In genomic region chr13:99188625-99189024, GRCm38 (mm10) we compare ENCODE assay signal across 13 mouse cellular contexts. TPM values are rescaled to one million over a fixed set of nuclear protein-coding genes. Genes with fewer than 3 reads are reported as not detected.
DNase-seq lines count a peak whose midpoint lies in the region; ATAC-seq lines count a peak whose summit lies in the region.
"Had no signal": no experiment of that assay in that cellular context is flagged by ENCODE, and none has a peak within 500 bp of the region (broad histone marks: within the 10 kb centered on the region; RNA-seq: fewer than 3 reads in every experiment).

No protein-coding gene starts in this region.

- no peaks in the 10 kb centered on the region for H3K36me3 ChIP-seq in hindbrain, embryonic 16.5 days (ENCODE audit: control insufficient read depth, insufficient read depth, low read length)
- no peaks in the 10 kb centered on the region for H3K36me3 ChIP-seq in hindbrain, embryonic 10.5 days
- no peaks in the 10 kb centered on the region for H3K36me3 ChIP-seq in midbrain, embryonic 14.5 days (ENCODE audit: control insufficient read depth, insufficient read depth, low read length)
- no peaks in the 10 kb centered on the region for H3K36me3 ChIP-seq in midbrain, embryonic 11.5 days (ENCODE audit: control insufficient read depth, insufficient read depth, low read length)
- H3K36me3 ChIP-seq: heart, embryonic 10.5 days; neural tube, embryonic 12.5 days had no signal

- no peak overlapping the region for H3K27ac ChIP-seq in hindbrain, embryonic 16.5 days (ENCODE audit: low read depth, low read length)
- H3K27ac ChIP-seq in hindbrain, embryonic 10.5 days = no peak overlapping the region
- no peak overlapping the region for H3K27ac ChIP-seq in midbrain, embryonic 14.5 days (replicated peaks; ENCODE audit: low read depth, low read length)
- no peak overlapping the region for H3K27ac ChIP-seq in midbrain, embryonic 11.5 days (ENCODE audit: low read depth, low read length)
- H3K27ac ChIP-seq in brown adipose tissue, adult 24 weeks (replicated peaks; ENCODE audit: low read depth, low read length) = peak overlapping the region; percentile 99
- H3K27ac ChIP-seq: heart, embryonic 10.5 days; neural tube, embryonic 12.5 days had no signal

- H3K4me3 ChIP-seq in hindbrain, embryonic 16.5 days (ENCODE audit: low read length) = no peak overlapping the region
- no peak overlapping the region for H3K4me3 ChIP-seq in hindbrain, embryonic 10.5 days
- no peak overlapping the region for H3K4me3 ChIP-seq in midbrain, embryonic 14.5 days (replicated peaks; ENCODE audit: low read depth, low read length)
- no peak overlapping the region for H3K4me3 ChIP-seq in midbrain, embryonic 11.5 days (ENCODE audit: low read depth, low read length)
- peak overlapping the region; percentile 80 for H3K4me3 ChIP-seq in brown adipose tissue, adult 24 weeks (ENCODE audit: insufficient read depth, low read depth, low read length)
- H3K4me3 ChIP-seq: heart, embryonic 10.5 days; neural tube, embryonic 12.5 days had no signal

- no peak overlapping the region for H3K4me2 ChIP-seq in hindbrain, embryonic 16.5 days (ENCODE audit: low read length)
- no peak overlapping the region for H3K4me2 ChIP-seq in midbrain, embryonic 14.5 days (ENCODE audit: low read length)
- no peak overlapping the region for H3K4me2 ChIP-seq in midbrain, embryonic 11.5 days
- H3K4me2 ChIP-seq: neural tube, embryonic 12.5 days had no signal

- no peaks in the 10 kb centered on the region for H3K27me3 ChIP-seq in hindbrain, embryonic 16.5 days (replicated peaks; ENCODE audit: control insufficient read depth, insufficient read depth, low read length)
- H3K27me3 ChIP-seq in hindbrain, embryonic 10.5 days (ENCODE audit: insufficient read depth, poor library complexity, severe bottlenecking) = no peaks in the 10 kb centered on the region
- H3K27me3 ChIP-seq in midbrain, embryonic 14.5 days (ENCODE audit: control insufficient read depth, insufficient read depth, low read length) = no peaks in the 10 kb centered on the region
- H3K27me3 ChIP-seq in midbrain, embryonic 11.5 days (ENCODE audit: control insufficient read depth, insufficient read depth, low read length) = no peaks in the 10 kb centered on the region
- H3K27me3 ChIP-seq: neural tube, embryonic 12.5 days had no signal

- H3K9me3 ChIP-seq in hindbrain, embryonic 16.5 days (ENCODE audit: control insufficient read depth, low read length) = no peaks in the 10 kb centered on the region
- no peaks in the 10 kb centered on the region for H3K9me3 ChIP-seq in hindbrain, embryonic 10.5 days
- H3K9me3 ChIP-seq in midbrain, embryonic 14.5 days (ENCODE audit: control insufficient read depth, low read length) = no peaks in the 10 kb centered on the region
- no peaks in the 10 kb centered on the region for H3K9me3 ChIP-seq in midbrain, embryonic 11.5 days (ENCODE audit: control insufficient read depth, low read length)
- H3K9me3 ChIP-seq: heart, embryonic 10.5 days; neural tube, embryonic 12.5 days had no signal

- no peak overlapping the region for H3K9ac ChIP-seq in hindbrain, embryonic 16.5 days (ENCODE audit: low read depth, low read length)
- H3K9ac ChIP-seq in midbrain, embryonic 14.5 days (replicated peaks; ENCODE audit: low read length) = no peak overlapping the region
- no peak overlapping the region for H3K9ac ChIP-seq in midbrain, embryonic 11.5 days (ENCODE audit: low read length)
- H3K9ac ChIP-seq: neural tube, embryonic 12.5 days had no signal

- peak; percentile 8 for DNase-seq in cerebellum, adult 9-11 months
- no peak for DNase-seq in cerebellum, adult 18-20 months
- DNase-seq in hindbrain, embryonic 10.5 days (ENCODE audit: low spot score) = no peak
- peak; percentile 33 for DNase-seq in midbrain, embryonic 14.5 days
- no peak for DNase-seq in midbrain, embryonic 11.5 days (ENCODE audit: low spot score, missing footprints)
- DNase-seq in embryo, embryonic 10.5 days (ENCODE audit: low spot score) = no peak
- DNase-seq: kidney, postnatal 10 days; right cerebral cortex, adult 18-20 months; thymus, adult 18-20 months had no signal

- peak; percentile 60; the same call in 1 of the 2 replicates for ATAC-seq in hindbrain, embryonic 16.5 days
- no peak for ATAC-seq in midbrain, embryonic 14.5 days (ENCODE audit: low FRiP score, low TSS enrichment)
- no peak for ATAC-seq in midbrain, embryonic 11.5 days (ENCODE audit: low FRiP score)

- H3K4me1 ChIP-seq in hindbrain, embryonic 16.5 days (ENCODE audit: control insufficient read depth, insufficient read depth, low read depth, low read length) = no peaks in the 10 kb centered on the region
- H3K4me1 ChIP-seq in hindbrain, embryonic 10.5 days (replicated peaks) = peaks cover 16% of the 10 kb centered on the region
- H3K4me1 ChIP-seq in midbrain, embryonic 14.5 days (ENCODE audit: control insufficient read depth, insufficient read depth, low read length) = no peaks in the 10 kb centered on the region
- no peaks in the 10 kb centered on the region for H3K4me1 ChIP-seq in midbrain, embryonic 11.5 days (ENCODE audit: control insufficient read depth, insufficient read depth, low read length)
- peaks cover 14% of the 10 kb centered on the region for H3K4me1 ChIP-seq in brown adipose tissue, adult 24 weeks (ENCODE audit: control insufficient read depth, insufficient read depth, insufficient read length, low read length)
- H3K4me1 ChIP-seq: neural tube, embryonic 12.5 days had no signal

- WGBS in hindbrain, embryonic 16.5 days = 34% methylated on average over 8 of the region's 8 CpGs
- 81% methylated on average over 8 of the region's 8 CpGs for WGBS in hindbrain, embryonic 10.5 days
- WGBS in midbrain, embryonic 14.5 days = 60% methylated on average over 8 of the region's 8 CpGs
- 83% methylated on average over 8 of the region's 8 CpGs for WGBS in midbrain, embryonic 11.5 days

RNA-seq across cellular contexts. Expression of gene Zfp366, which starts 4.0 kb away (rescaled TPM):
- 1.0 TPM in 2 replicates for polyA plus RNA-seq in hindbrain, embryonic 16.5 days (2015; fragmentation: Nextera tagmentation; extraction: Ambion mirVana)
- 0.43 and 0.45 TPM in 2 replicates for polyA plus RNA-seq in hindbrain, embryonic 10.5 days (2016; fragmentation: Nextera tagmentation; extraction: Ambion mirVana)
- polyA plus RNA-seq in midbrain, embryonic 14.5 days (2014; fragmentation: Nextera tagmentation; extraction: Ambion mirVana) = 0.43 and 0.79 TPM in 2 replicates
- polyA plus RNA-seq in midbrain, embryonic 11.5 days (2014; fragmentation: Nextera tagmentation; extraction: Ambion mirVana) = 0.75 and 0.87 TPM in 2 replicates
- polyA plus RNA-seq in brown adipose tissue, adult 24 weeks (2012; ENCODE audit: insufficient read depth, insufficient read length, missing spikeins) = 2.8 and 6.6 TPM in 2 replicates

Comparison
In these comparisons a context has a peak if more than half of its experiments do, and no peak if none do; other contexts are left out.
1. DNase-seq: peak in cerebellum, adult 9-11 months (single experiment) and midbrain, embryonic 14.5 days (single experiment); none in cerebellum, adult 18-20 months (0 of 2), hindbrain, embryonic 10.5 days (single experiment), midbrain, embryonic 11.5 days (single experiment) and embryo, embryonic 10.5 days (single experiment).